Mouse (Mus musculus): ENCODE measurements around the gene Vmn2r124.
"Not testable (repeated sequence)": the region's sequence is repeated elsewhere in the genome, so short reads cannot be mapped to it uniquely, and the experiment has no call there.

Vmn2r124 gene

GRCm38 (mm10) chr17:18049124-18049523 lies at the start of gene Vmn2r124:
Gene Vmn2r124 (plus strand): TSS chr17:18049424.
- DNase-seq (ENCODE audit: low spot score), result no peak

- DNase-seq (ENCODE audit: low spot score), result no peak
Measured at GRCm38 (mm10) chr17:18004752-18005151, 44.5 kb upstream of the Vmn2r124 start.

GRCm38 (mm10) chr17:18021433-18021832 lies 27.8 kb upstream of the Vmn2r124 start, which contains the start of gene Fpr-rs4:
Gene Fpr-rs4 (plus strand): TSS chr17:18021733.
- no peak for DNase-seq (ENCODE audit: low spot score)

GRCm38 (mm10) chr17:18084716-18085115 lies 35.5 kb downstream of the Vmn2r124 start, which contains the start of gene Vmn2r91:
Gene Vmn2r91 (plus strand): TSS chr17:18085016.
- not testable (repeated sequence) for DNase-seq (ENCODE audit: low spot score)

- DNase-seq (ENCODE audit: low spot score), result not testable (repeated sequence)
Measured at GRCm38 (mm10) chr17:18095626-18096025, 46.4 kb downstream of the Vmn2r124 start.

GRCm38 (mm10) chr17:18102265-18102664 lies 53.0 kb downstream of the Vmn2r124 start:
- DNase-seq (ENCODE audit: low spot score), result not testable (repeated sequence)

All from retina, embryonic 14.5 days (tissue).